Mouse (Mus musculus) hindbrain, postnatal 0 days (tissue): ENCODE results near the gene Acp2. TPM values are rescaled to one million over a fixed set of nuclear protein-coding genes. Genes with fewer than 3 reads are reported as not detected.

Experiments
- ATAC-seq: fragments of 200-750 bp; cut with Nextera tagmentation; 2 replicates; pipeline ENCODE4 v1.8.0; 2017; ENCODE audit warnings: mild to moderate bottlenecking, moderate TSS enrichment, moderate library complexity
- DNase-seq: peaks from one replicate; pipeline ENCODE4 v3.0.0-alpha.2; 2015; ENCODE audit warnings: low spot score
- H3K27ac ChIP-seq: fragments of 300-500 bp; sonication (generic); 2 replicates; pipeline ENCODE4 v1.5.1; 2014; ENCODE audit warnings: mild to moderate bottlenecking
- H3K27me3 ChIP-seq: fragments of 300-500 bp; sonication (generic); 2 replicates; pipeline ENCODE4 v1.6.1; 2014; ENCODE audit warnings: low read length, mixed read lengths; ENCODE audit not compliant: insufficient read depth
- H3K36me3 ChIP-seq: fragments of 300-500 bp; sonication (generic); 2 replicates; pipeline ENCODE4 v1.6.1; 2014; ENCODE audit warnings: low read length, mixed read lengths; ENCODE audit not compliant: insufficient read depth
- H3K4me1 ChIP-seq: fragments of 300-500 bp; sonication (generic); 2 replicates; pipeline ENCODE4 v1.6.1; 2014; ENCODE audit warnings: antibody characterized with exemption, low read length, mixed read lengths; ENCODE audit not compliant: insufficient read depth
- H3K4me2 ChIP-seq: fragments of 300-500 bp; sonication (generic); 2 replicates; pipeline ENCODE4 v1.6.1; 2014; ENCODE audit warnings: low read depth, mild to moderate bottlenecking, low read length, moderate library complexity, mixed read lengths
- H3K4me3 ChIP-seq: fragments of 300-500 bp; sonication (generic); 2 replicates; pipeline ENCODE4 v1.5.1; 2014; ENCODE audit warnings: low read length
- H3K9ac ChIP-seq: fragments of 300-500 bp; sonication (generic); replicated peaks from 2 replicates; pipeline ENCODE4 v1.6.1; 2014; ENCODE audit warnings: mild to moderate bottlenecking, low read length, moderate library complexity, mixed read lengths
- H3K9me3 ChIP-seq: fragments of 300-500 bp; sonication (generic); 2 replicates; pipeline ENCODE4 v1.6.1; 2016; ENCODE audit warnings: low read length, mixed read lengths
- CTCF ChIP-seq: IDR thresholded peaks from 2 replicates; pipeline ENCODE4 v1.5.1; 2016; ENCODE audit warnings: antibody characterized with exemption, control low read depth, low read depth
- WGBS: fragments of 180-500 bp; shearing (Covaris S2); extraction: QIAGEN DNeasy Blood & Tissue Kit; methylation state at CpG from one replicate; pipeline ENCODE4 v1.1.7; 2014; 5-methylcytosine and 5-hydroxymethylcytosine counted together
- polyA plus RNA-seq: library from polyadenylated mRNA; unstranded; fragments of >200 nt; fragmentation: Nextera tagmentation; extraction: Ambion mirVana; gene quantifications from 2 replicates; pipeline ENCODE4 v1.2.1, GENCODE M21; 2015
- total RNA-seq: library from RNA; depleted of rRNA; stranded (reverse); fragments of >200 nt; gene quantifications from 2 replicates; pipeline ENCODE4 v1.2.3, GENCODE M21; 2014

Gene Acp2
- total and polyA plus RNA-seq, 2 experiments from 2014 or later = 30.9 to 48.5 TPM

- no peak overlapping the region for H3K27ac ChIP-seq
- peak overlapping the region; percentile 67 for H3K4me2 ChIP-seq
- H3K9me3 ChIP-seq = no peaks in the 10 kb centered on the region
- H3K4me3 ChIP-seq = no peak overlapping the region
- H3K9ac ChIP-seq = no peak overlapping the region
- H3K36me3 ChIP-seq = peaks cover 21% of the 10 kb centered on the region
- DNase-seq (no peak), ATAC-seq (no peak)
- TF ChIP-seq CTCF = no peak
- H3K4me1 ChIP-seq = 0 out of 2 replicates have a peak, but pooled peaks cover 12% of the 10 kb centered on the region
- 62% methylated on average over 5 of the region's 5 CpGs for WGBS
- no peaks in the 10 kb centered on the region for H3K27me3 ChIP-seq
Observed at GRCm38 (mm10) chr2:91180706-91181105, 22.0 kb upstream of the Acp2 start.

GRCm38 (mm10) chr2:91182016-91182404 lies 20.7 kb upstream of the Acp2 start:
- Histone ChIP-seq H3K9me3 (no peaks in the 10 kb centered on the region), H3K36me3 (peaks cover 8% of the 10 kb centered on the region; the same call in 1 of the 2 replicates), H3K9ac (peak overlapping the region; percentile 88), H3K27me3 (no peaks in the 10 kb centered on the region), H3K4me3 (peak overlapping the region; percentile 97), H3K4me1 (0 out of 2 replicates have a peak, but pooled peaks cover 12% of the 10 kb centered on the region), H3K27ac (peak overlapping the region; percentile 94), H3K4me2 (peak overlapping the region; percentile 67)
- DNase-seq = peak; percentile 18
- ATAC-seq = peak; percentile 11; the same call in 1 of the 2 replicates
- 9% methylated on average over 8 of the region's 8 CpGs for WGBS
- TF ChIP-seq CTCF = no peak

GRCm38 (mm10) chr2:91182405-91183147 lies 20.1 kb upstream of the Acp2 start:
- TF ChIP-seq CTCF = no peak
- DNase-seq (peak; percentile 93), ATAC-seq (peak; percentile 96)
- H3K27ac ChIP-seq = peak overlapping the region; percentile 94
- no peaks in the 10 kb centered on the region for H3K27me3 ChIP-seq
- peak overlapping the region; percentile 67 for H3K4me2 ChIP-seq
- H3K4me1 ChIP-seq = 0 out of 2 replicates have a peak, but pooled peaks cover 12% of the 10 kb centered on the region
- peaks cover 7% of the 10 kb centered on the region; the same call in 1 of the 2 replicates for H3K36me3 ChIP-seq
- no peaks in the 10 kb centered on the region for H3K9me3 ChIP-seq
- peak overlapping the region; percentile 97 for H3K4me3 ChIP-seq
- peak overlapping the region; percentile 88 for H3K9ac ChIP-seq
- WGBS = 1% methylated on average over 71 of the region's 81 CpGs

- Histone ChIP-seq H3K4me3 (peak overlapping the region; percentile 97), H3K27me3 (no peaks in the 10 kb centered on the region), H3K27ac (peak overlapping the region; percentile 94), H3K9me3 (no peaks in the 10 kb centered on the region), H3K9ac (peak overlapping the region; percentile 88), H3K4me1 (0 out of 2 replicates have a peak, but pooled peaks cover 12% of the 10 kb centered on the region), H3K4me2 (peak overlapping the region; percentile 67), H3K36me3 (peaks cover 2% of the 10 kb centered on the region; the same call in 1 of the 2 replicates)
- WGBS = 0% methylated on average over 9 of the region's 9 CpGs
- ATAC-seq (peak; percentile 97), DNase-seq (peak; percentile 98)
- TF ChIP-seq CTCF = no peak
Observed at GRCm38 (mm10) chr2:91183148-91183513, 19.6 kb upstream of the Acp2 start.

GRCm38 (mm10) chr2:91183711-91184405 lies 18.8 kb upstream of the Acp2 start, which contains the start of gene Madd:
TSS of gene Madd (minus strand) at chr2:91183837.
- no peak; the same call in 1 of the 2 replicates for ATAC-seq

GRCm38 (mm10) chr2:91186208-91186607 lies 16.5 kb upstream of the Acp2 start:
- no peak for TF ChIP-seq CTCF
- no peak overlapping the region for H3K4me2 ChIP-seq
- H3K4me1 ChIP-seq = 0 out of 2 replicates have a peak, but pooled peaks cover 6% of the 10 kb centered on the region
- 82% methylated on average over 1 of the region's 1 CpGs for WGBS
- no peaks in the 10 kb centered on the region for H3K27me3 ChIP-seq
- ATAC-seq = no peak
- no peak overlapping the region for H3K27ac ChIP-seq
- H3K36me3 ChIP-seq = no peaks in the 10 kb centered on the region
- DNase-seq = no peak
- H3K9me3 ChIP-seq = no peaks in the 10 kb centered on the region
- H3K4me3 ChIP-seq = no peak overlapping the region
- no peak overlapping the region for H3K9ac ChIP-seq

More at GRCm38 (mm10) chr2:91183711-91184405, 18.8 kb upstream of the Acp2 start, which contains the start of gene Madd:
- H3K27me3 ChIP-seq = no peaks in the 10 kb centered on the region
- TF ChIP-seq CTCF = no peak
- H3K9ac ChIP-seq = peak within 1 kb of the TSS; percentile 88
- H3K27ac ChIP-seq = peak within 1 kb of the TSS; percentile 94
- H3K4me2 ChIP-seq = peak within 1 kb of the TSS; percentile 67
- H3K36me3 ChIP-seq = no peaks in the 10 kb centered on the region
- H3K9me3 ChIP-seq = no peaks in the 10 kb centered on the region
- WGBS = 67% methylated on average over 15 of the region's 15 CpGs
- no peak for DNase-seq
- 0 out of 2 replicates have a peak, but pooled peaks cover 12% of the 10 kb centered on the region for H3K4me1 ChIP-seq
- H3K4me3 ChIP-seq = peak within 1 kb of the TSS; percentile 97
